Mouse (Mus musculus) left cerebral cortex, postnatal 10 days (tissue): Measurements from ENCODE around the gene Ttc26. TPM values are rescaled to one million over a fixed set of nuclear protein-coding genes. Genes with fewer than 3 reads are reported as not detected.

ENCODE experiments used
- DNase-seq, 2 experiments: peaks; one replicate each; pipeline ENCODE4 v3.0.0; 2021 to 2022; ENCODE audit warnings: low spot score in 2 of 2, mixed read lengths in 1 of 2; ENCODE audit errors: extremely low spot score in 1 of 2
- intact Hi-C: fragments of 180-260 bp; cut with DNase I; formaldehyde crosslinking; loops from one replicate; pipeline ENCODE4 v1.15.1; 2025
- total RNA-seq, 2 experiments: library from RNA; stranded (reverse); gene quantifications; 2 replicates each; pipeline ENCODE4 v1.2.3; 2021

Gene Ttc26
- 1 to 10 TPM; 8.7 to 9.2 TPM for total RNA-seq

- intact Hi-C loops = no loop called here
- DNase-seq = peak; percentile 88 to 93
Measured at GRCm38 (mm10) chr6:38381129-38381771, at the start of gene Ttc26. TSS of gene Ttc26 (plus strand) at chr6:38381469.

- intact Hi-C loops = no loop called here
- DNase-seq = no peak
Measured at GRCm38 (mm10) chr6:38335264-38335663, 46.0 kb upstream of the Ttc26 start.

- intact Hi-C loops = no loop called here
Measured at GRCm38 (mm10) chr6:38337166-38337705, 44.0 kb upstream of the Ttc26 start.

GRCm38 (mm10) chr6:38337951-38338350 is 43.3 kb upstream of the Ttc26 start:
- intact Hi-C loops = no loop called here
- no peak for DNase-seq

More at GRCm38 (mm10) chr6:38337166-38337705, 44.0 kb upstream of the Ttc26 start:
- no peak for DNase-seq

GRCm38 (mm10) chr6:38339078-38339477 is 42.2 kb upstream of the Ttc26 start:
- DNase-seq = no peak
- intact Hi-C loops = no loop called here

- intact Hi-C loops = no loop called here
- DNase-seq = no peak
Measured at GRCm38 (mm10) chr6:38341751-38342665, 39.3 kb upstream of the Ttc26 start.

GRCm38 (mm10) chr6:38342666-38342992 is 38.6 kb upstream of the Ttc26 start:
- intact Hi-C loops = no loop called here
- DNase-seq = no peak

- intact Hi-C loops = no loop called here
- DNase-seq = no peak
Measured at GRCm38 (mm10) chr6:38343581-38343980, 37.7 kb upstream of the Ttc26 start.

GRCm38 (mm10) chr6:38344006-38344670 is 37.1 kb upstream of the Ttc26 start:
- no peak for DNase-seq
- intact Hi-C loops = no loop called here

GRCm38 (mm10) chr6:38345796-38346195 is 35.5 kb upstream of the Ttc26 start:
- intact Hi-C loops = no loop called here
- DNase-seq = no peak

GRCm38 (mm10) chr6:38347875-38348274 is 33.4 kb upstream of the Ttc26 start:
- intact Hi-C loops = no loop called here
- no peak for DNase-seq

- intact Hi-C loops = no loop called here
- DNase-seq = no peak
Measured at GRCm38 (mm10) chr6:38348811-38349453, 32.3 kb upstream of the Ttc26 start.

GRCm38 (mm10) chr6:38349806-38350205 is 31.5 kb upstream of the Ttc26 start:
- intact Hi-C loops = no loop called here

GRCm38 (mm10) chr6:38351930-38352329 is 29.3 kb upstream of the Ttc26 start:
- DNase-seq = no peak
- intact Hi-C loops = no loop called here

More at GRCm38 (mm10) chr6:38349806-38350205, 31.5 kb upstream of the Ttc26 start:
- no peak for DNase-seq

GRCm38 (mm10) chr6:38352451-38352850 is 28.8 kb upstream of the Ttc26 start:
- no peak for DNase-seq
- intact Hi-C loops = no loop called here

GRCm38 (mm10) chr6:38353181-38353580 is 28.1 kb upstream of the Ttc26 start:
- intact Hi-C loops = no loop called here
- DNase-seq = no peak

- intact Hi-C loops = no loop called here
- DNase-seq = peak; percentile 7 to 81
Measured at GRCm38 (mm10) chr6:38353811-38354722, 27.2 kb upstream of the Ttc26 start, which contains the start of gene Zc3hav1. TSS of gene Zc3hav1 (minus strand) at chr6:38354603.
